Mouse (Mus musculus): Measurements from ENCODE around the gene Acad11. TPM values are rescaled to one million over a fixed set of nuclear protein-coding genes. Genes with fewer than 3 reads are reported as not detected.

The Acad11 gene
- 10.3 and 11.9 TPM in 2 replicates for polyA plus RNA-seq (2015; fragmentation: Nextera tagmentation; extraction: Ambion mirVana)

DNA sequence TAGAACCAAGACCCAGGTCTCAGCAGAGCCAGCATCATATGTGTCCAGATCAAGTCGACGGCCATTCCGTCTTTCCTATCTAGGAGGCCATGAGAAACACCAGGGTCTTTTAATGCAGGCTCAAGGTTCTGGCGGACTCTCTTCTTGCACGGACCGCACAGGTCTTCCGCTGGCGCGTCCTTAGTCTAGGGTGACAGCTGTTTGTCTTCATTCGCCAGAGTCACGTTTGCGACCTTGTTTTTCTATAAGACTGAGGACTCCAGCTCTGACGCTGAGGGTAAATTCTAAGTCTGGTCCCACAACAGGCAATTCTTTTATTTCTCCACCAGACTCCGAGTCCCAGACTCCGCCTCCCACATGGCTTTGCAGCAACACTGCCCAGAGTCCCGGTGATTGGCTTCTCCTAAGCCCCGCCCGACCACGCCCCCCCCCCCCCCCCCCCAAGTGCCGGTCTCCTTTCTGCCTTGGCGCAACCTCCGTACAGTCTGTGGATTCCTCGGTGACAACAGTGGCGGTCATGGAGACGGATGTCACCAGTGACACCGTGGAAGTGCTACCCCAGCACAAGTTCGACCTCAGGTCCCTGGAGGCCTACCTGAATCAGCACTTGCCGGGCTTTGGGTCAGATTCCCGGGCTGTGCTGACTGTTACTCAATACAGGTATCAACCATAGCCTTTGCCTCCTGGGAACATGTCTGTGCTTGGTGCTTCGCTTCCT lies at the start of gene Acad11:
Acad11 (plus strand) TSS at position 134 of the 718 bp plus-strand sequence.
- WGBS = under 1% methylated on average over 27 of the region's 30 CpGs
- Histone ChIP-seq H3K9me3 (replicated peaks) (no peaks in the 10 kb centered on the region), H3K27ac (peak within 1 kb of the TSS; percentile 78), H3K4me2 (peak within 1 kb of the TSS; percentile 78), H3K27me3 (no peaks in the 10 kb centered on the region), H3K4me1 (replicated peaks) (peaks cover 19% of the 10 kb centered on the region), H3K4me3 (peak within 1 kb of the TSS; percentile 84), H3K9ac (peak within 1 kb of the TSS; percentile 84), H3K36me3 (peaks cover 13% of the 10 kb centered on the region)
- ATAC-seq (replicated peaks; ENCODE audit: insufficient number of reproducible peaks, insufficient read depth, low FRiP score, low read depth) = peak; percentile 92

DNA sequence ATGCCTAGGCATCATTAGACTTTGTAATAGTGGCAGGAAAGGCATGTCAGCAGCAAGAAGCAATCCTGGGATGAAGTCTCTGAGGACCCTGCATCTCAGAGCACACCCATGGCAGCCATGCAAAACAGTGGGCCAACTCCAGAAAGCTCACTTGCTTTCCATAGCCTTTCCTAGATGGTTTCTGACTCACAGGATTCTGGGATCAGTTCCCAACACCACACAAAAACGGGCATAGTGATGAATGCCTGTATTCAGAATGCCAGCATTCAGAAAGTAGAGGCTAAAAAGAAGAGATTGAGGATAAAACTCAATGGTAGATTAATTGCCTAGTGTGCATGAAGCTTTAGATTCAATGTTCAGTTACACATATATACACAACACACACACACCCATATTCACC lies 48.7 kb upstream of the Acad11 start:
- H3K9me3 ChIP-seq (replicated peaks) = no peaks in the 10 kb centered on the region
- ATAC-seq (replicated peaks; ENCODE audit: insufficient number of reproducible peaks, insufficient read depth, low FRiP score, low read depth) = no peak
- H3K27me3 ChIP-seq = no peaks in the 10 kb centered on the region
- H3K4me3 ChIP-seq = no peak overlapping the region
- H3K36me3 ChIP-seq = peaks cover 62% of the 10 kb centered on the region
- H3K9ac ChIP-seq = no peak overlapping the region
- H3K27ac ChIP-seq = no peak overlapping the region
- H3K4me2 ChIP-seq = no peak overlapping the region
- H3K4me1 ChIP-seq (replicated peaks) = no peaks in the 10 kb centered on the region
- WGBS = 62% methylated on average over 1 of the region's 1 CpGs

DNA sequence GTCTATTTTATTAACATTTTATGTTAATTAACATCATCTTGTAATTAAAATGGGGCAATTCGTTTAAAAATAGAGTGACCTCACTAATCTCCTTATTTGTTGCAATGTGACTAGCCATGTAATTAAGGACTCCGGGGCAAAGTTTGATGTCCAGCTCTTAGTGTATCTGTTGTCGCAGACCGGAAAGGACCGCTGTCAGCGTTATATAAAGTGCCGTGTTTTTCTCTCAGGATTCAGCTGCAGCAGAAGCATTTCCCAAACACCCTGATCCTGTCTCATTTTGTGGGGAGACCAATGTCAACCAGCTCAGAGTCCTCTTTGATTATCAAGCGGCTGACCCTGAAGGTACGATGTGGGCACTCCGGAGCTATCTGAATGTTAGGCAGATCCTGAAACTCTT lies 42.2 kb upstream of the Acad11 start:
- 88% methylated on average over 10 of the region's 10 CpGs for WGBS
- Histone ChIP-seq H3K4me1 (replicated peaks) (no peaks in the 10 kb centered on the region), H3K4me3 (no peak overlapping the region), H3K9me3 (replicated peaks) (no peaks in the 10 kb centered on the region), H3K4me2 (no peak overlapping the region), H3K27me3 (no peaks in the 10 kb centered on the region), H3K36me3 (peaks cover 60% of the 10 kb centered on the region), H3K9ac (no peak overlapping the region), H3K27ac (no peak overlapping the region)
- no peak for ATAC-seq (replicated peaks; ENCODE audit: insufficient number of reproducible peaks, insufficient read depth, low FRiP score, low read depth)

DNA sequence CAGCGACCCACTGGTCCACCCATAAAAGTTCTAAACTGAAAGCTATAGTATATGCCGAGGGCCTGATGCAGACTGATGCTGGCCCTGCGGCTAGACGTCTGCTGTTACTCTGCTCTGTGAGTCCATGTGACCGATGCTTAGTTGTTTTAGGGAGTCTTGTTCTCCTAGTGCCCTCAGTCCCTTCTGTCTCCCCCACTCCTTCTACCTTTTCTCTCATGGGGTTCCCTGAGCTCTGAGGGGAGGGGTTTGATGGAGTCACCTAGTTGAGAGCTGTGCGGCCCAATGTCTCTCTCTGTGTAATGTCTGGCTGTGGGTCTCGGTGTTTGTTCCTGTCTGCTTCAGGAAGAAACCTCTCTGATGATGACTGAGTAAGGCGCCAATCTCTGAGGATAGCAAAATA lies 36.0 kb upstream of the Acad11 start:
- 95% methylated on average over 8 of the region's 8 CpGs for WGBS

DNA sequence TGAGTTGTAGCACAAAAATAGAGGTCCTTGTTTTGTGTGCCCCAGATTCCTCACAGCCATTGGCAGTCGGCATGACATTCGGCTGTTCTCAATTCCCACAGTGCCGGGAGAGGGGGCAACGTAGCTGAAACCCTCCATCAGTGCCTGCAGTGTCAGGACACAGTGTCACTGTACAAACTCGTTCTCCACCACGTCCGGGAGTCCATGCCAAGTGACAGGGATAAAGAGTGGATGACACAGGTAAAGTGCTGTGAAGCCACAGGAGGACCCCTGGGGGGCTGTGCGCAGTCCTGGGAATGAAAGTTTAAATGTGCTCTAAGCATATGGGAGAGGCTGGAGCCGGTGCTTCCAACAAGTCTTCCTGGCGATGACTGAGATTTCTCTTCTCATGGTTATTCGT lies 33.3 kb upstream of the Acad11 start:
- H3K4me1 ChIP-seq (replicated peaks) = no peaks in the 10 kb centered on the region
- no peak overlapping the region for H3K27ac ChIP-seq
- no peak overlapping the region for H3K9ac ChIP-seq
- no peak overlapping the region for H3K4me2 ChIP-seq
- H3K4me3 ChIP-seq = no peak overlapping the region
- WGBS = 87% methylated on average over 11 of the region's 11 CpGs
- H3K36me3 ChIP-seq = peaks cover 27% of the 10 kb centered on the region
- ATAC-seq (replicated peaks; ENCODE audit: insufficient number of reproducible peaks, insufficient read depth, low FRiP score, low read depth) = no peak
- no peaks in the 10 kb centered on the region for H3K9me3 ChIP-seq (replicated peaks)
- no peaks in the 10 kb centered on the region for H3K27me3 ChIP-seq

More for the DNA sequence above, 36.0 kb upstream of the Acad11 start:
- Histone ChIP-seq H3K27me3 (no peaks in the 10 kb centered on the region), H3K9ac (no peak overlapping the region), H3K9me3 (replicated peaks) (no peaks in the 10 kb centered on the region), H3K4me2 (no peak overlapping the region), H3K4me1 (replicated peaks) (no peaks in the 10 kb centered on the region), H3K36me3 (peaks cover 36% of the 10 kb centered on the region), H3K27ac (no peak overlapping the region), H3K4me3 (no peak overlapping the region)
- no peak for ATAC-seq (replicated peaks; ENCODE audit: insufficient number of reproducible peaks, insufficient read depth, low FRiP score, low read depth)

DNA sequence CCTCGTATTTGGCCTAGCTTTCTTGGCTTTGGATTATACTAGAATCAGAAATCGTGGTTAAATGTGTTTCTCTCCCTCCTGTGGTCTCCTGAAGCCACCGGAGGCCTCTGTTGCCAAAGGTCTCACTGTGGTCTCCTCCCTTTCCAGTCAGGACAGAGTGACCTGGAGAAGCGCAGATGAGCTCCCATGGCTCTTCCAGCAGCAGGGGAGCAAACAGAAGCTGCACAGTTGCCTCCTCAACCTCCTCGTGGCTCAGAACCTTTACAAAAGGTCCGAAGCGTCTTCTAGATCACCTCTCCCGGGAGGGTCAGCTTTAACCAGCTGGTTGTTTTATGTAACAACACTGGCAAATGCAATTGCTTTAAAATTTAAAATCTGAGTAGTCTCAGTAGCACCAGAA lies 28.9 kb upstream of the Acad11 start:
- Histone ChIP-seq H3K9ac (no peak overlapping the region), H3K27ac (no peak overlapping the region), H3K4me1 (replicated peaks) (0 out of 2 replicates have a peak, but pooled peaks cover 3% of the 10 kb centered on the region), H3K4me3 (no peak overlapping the region), H3K4me2 (no peak overlapping the region), H3K9me3 (replicated peaks) (no peaks in the 10 kb centered on the region), H3K27me3 (no peaks in the 10 kb centered on the region), H3K36me3 (peaks cover 17% of the 10 kb centered on the region; the same call in 1 of the 2 replicates)
- WGBS = 83% methylated on average over 8 of the region's 8 CpGs
- ATAC-seq (replicated peaks; ENCODE audit: insufficient number of reproducible peaks, insufficient read depth, low FRiP score, low read depth) = no peak

DNA sequence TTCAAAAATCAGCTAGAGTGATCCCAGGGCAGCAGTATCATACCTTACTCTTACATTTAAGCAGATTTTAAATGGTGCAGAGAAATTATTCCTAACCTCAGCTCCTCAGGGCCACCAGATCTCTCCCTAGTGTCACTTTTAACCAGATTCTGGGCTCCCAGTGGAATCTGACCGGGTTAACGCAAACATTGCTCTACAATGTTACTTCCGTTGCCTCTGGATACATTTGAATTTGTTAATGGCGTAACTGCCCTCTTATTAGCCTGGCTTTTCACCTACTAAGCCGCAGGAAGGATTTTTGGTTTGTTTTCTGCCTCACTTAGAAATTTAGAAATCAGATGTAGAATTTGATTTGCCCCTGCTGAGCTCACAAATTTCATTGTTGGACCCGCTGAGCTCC lies 28.5 kb upstream of the Acad11 start:
- H3K4me2 ChIP-seq = no peak overlapping the region
- H3K27me3 ChIP-seq = no peaks in the 10 kb centered on the region
- WGBS = 76% methylated on average over 6 of the region's 6 CpGs
- H3K4me3 ChIP-seq = no peak overlapping the region
- no peak for ATAC-seq (replicated peaks; ENCODE audit: insufficient number of reproducible peaks, insufficient read depth, low FRiP score, low read depth)
- 0 out of 2 replicates have a peak, but pooled peaks cover 3% of the 10 kb centered on the region for H3K4me1 ChIP-seq (replicated peaks)
- no peaks in the 10 kb centered on the region for H3K9me3 ChIP-seq (replicated peaks)
- H3K9ac ChIP-seq = no peak overlapping the region
- H3K36me3 ChIP-seq = peaks cover 17% of the 10 kb centered on the region; the same call in 1 of the 2 replicates
- no peak overlapping the region for H3K27ac ChIP-seq

DNA sequence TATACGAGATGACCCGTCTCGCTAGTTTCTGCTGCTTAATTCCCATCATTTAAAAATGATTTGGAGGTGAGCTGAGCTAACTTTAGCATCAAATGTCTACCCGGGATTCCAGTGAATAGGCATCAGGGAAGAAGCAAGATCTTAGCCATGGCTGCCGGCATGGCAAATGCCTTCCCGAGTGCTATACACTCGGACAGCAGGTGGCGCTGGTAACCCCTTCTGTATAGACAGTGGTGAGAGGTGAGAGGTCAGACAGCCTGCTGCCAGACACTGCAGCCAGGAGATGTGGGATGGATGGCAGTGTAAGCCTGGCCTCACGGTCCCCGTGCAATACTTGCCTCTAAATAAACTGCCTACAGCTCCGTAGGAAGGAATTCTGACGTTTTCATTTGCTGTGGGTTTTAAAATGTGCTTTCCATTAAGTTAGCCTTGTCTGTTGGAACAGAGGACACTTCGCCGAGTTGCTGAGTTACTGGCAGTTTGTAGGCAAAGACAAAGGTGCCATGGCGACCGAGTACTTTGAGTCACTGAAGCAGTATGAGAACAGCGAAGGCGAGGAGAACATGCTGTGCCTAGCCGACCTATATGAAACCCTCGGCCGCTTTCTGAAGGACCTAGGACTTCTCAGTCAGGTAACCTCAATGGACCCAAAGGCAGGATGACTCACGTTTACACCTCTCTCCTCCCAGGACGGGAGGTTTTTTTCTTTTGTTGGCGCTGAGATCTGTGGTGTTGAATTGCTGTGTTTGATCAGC lies 27.7 kb upstream of the Acad11 start:
- no peaks in the 10 kb centered on the region for H3K27me3 ChIP-seq
- H3K9me3 ChIP-seq (replicated peaks) = no peaks in the 10 kb centered on the region
- H3K4me1 ChIP-seq (replicated peaks) = 0 out of 2 replicates have a peak, but pooled peaks cover 3% of the 10 kb centered on the region
- H3K27ac ChIP-seq = no peak overlapping the region
- 52% methylated on average over 24 of the region's 24 CpGs for WGBS
- H3K36me3 ChIP-seq = peaks cover 17% of the 10 kb centered on the region; the same call in 1 of the 2 replicates
- no peak overlapping the region for H3K4me2 ChIP-seq
- no peak overlapping the region for H3K9ac ChIP-seq
- no peak overlapping the region for H3K4me3 ChIP-seq
- 0 out of 2 replicates have a peak, but pooled peaks have one; percentile 43 for ATAC-seq (replicated peaks; ENCODE audit: insufficient number of reproducible peaks, insufficient read depth, low FRiP score, low read depth)

DNA sequence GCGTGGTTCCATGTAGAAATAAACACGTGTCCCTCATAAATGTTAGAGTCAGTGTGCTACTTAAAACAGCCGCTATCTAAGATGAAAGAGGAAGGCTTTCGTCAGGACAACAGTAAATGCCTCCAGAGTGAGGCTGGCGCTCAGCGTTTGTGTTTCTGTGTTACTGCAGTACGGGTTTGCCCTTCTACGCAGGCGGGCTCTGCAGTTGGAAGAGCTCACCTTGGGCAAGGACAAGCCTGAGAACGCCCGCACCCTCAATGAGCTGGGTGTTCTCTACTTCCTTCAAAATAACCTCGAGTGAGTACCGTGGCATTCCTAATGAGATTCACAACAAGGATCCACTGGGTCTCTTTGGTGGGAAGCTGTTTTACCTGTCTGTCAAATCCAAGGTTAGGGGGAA lies 24.9 kb upstream of the Acad11 start:
- no peak overlapping the region for H3K9ac ChIP-seq
- no peak overlapping the region for H3K4me2 ChIP-seq
- peak overlapping the region; percentile 10; the same call in 1 of the 2 replicates for H3K27ac ChIP-seq
- H3K36me3 ChIP-seq = peaks cover 15% of the 10 kb centered on the region; the same call in 1 of the 2 replicates
- no peak overlapping the region for H3K4me3 ChIP-seq
- no peak for ATAC-seq (replicated peaks; ENCODE audit: insufficient number of reproducible peaks, insufficient read depth, low FRiP score, low read depth)
- WGBS = 74% methylated on average over 13 of the region's 13 CpGs
- 0 out of 2 replicates have a peak, but pooled peaks cover 3% of the 10 kb centered on the region for H3K4me1 ChIP-seq (replicated peaks)
- H3K27me3 ChIP-seq = no peaks in the 10 kb centered on the region
- no peaks in the 10 kb centered on the region for H3K9me3 ChIP-seq (replicated peaks)

DNA sequence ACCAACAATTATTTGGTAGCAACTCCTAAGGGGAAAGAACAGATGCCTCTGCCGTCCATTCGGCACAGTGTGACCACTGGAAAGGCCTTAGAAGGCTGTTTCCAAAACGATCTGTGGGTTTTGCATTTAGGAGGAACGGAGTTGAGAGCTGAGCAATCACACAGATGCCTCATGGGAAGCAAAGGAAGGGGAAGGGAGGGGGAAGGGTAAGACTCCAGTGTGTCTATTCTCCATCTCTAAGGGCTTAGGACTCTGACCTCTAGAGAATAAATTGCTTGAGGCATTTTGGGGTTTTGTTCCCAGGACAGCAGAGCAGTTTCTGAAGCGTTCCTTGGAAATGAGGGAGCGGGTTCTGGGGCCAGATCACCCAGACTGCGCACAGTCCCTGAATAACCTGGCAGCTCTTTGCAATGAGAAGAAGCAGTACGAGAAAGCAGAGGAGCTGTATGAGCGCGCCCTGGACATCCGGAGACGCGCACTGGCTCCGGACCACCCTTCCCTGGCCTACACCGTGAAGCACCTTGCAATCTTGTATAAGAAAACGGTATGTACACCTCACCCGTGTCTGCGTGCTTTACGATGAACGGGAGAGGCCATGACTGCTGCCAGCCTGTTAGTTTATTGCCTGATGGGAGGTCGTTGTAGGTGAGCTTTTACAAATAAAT lies 24.0 kb upstream of the Acad11 start:
- H3K27me3 ChIP-seq = no peaks in the 10 kb centered on the region
- no peak for ATAC-seq (replicated peaks; ENCODE audit: insufficient number of reproducible peaks, insufficient read depth, low FRiP score, low read depth)
- no peak overlapping the region for H3K27ac ChIP-seq
- H3K4me3 ChIP-seq = no peak overlapping the region
- H3K4me1 ChIP-seq (replicated peaks) = 0 out of 2 replicates have a peak, but pooled peaks cover 3% of the 10 kb centered on the region
- no peak overlapping the region for H3K4me2 ChIP-seq
- peaks cover 15% of the 10 kb centered on the region; the same call in 1 of the 2 replicates for H3K36me3 ChIP-seq
- H3K9me3 ChIP-seq (replicated peaks) = no peaks in the 10 kb centered on the region
- H3K9ac ChIP-seq = no peak overlapping the region
- WGBS = 92% methylated on average over 21 of the region's 21 CpGs

DNA sequence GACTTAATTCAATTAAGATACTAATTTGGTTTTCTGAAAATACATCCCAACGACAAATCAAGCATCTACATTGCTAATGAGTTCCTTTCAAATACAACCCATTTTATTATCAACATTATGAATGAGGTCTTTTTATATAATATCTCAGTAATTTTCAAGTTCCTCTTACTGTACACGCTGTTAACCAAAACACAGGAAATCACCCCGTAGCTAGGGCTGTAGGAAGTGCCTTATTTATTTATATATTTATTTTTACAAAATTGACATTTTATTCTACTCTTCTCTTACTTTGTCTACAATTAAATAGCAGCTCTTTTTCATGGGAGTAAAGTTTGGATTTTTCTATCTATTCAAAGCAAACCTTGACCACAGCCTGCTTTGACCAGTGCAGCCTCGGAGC lies 23.4 kb upstream of the Acad11 start:
- H3K4me1 ChIP-seq (replicated peaks) = 0 out of 2 replicates have a peak, but pooled peaks cover 3% of the 10 kb centered on the region
- no peak overlapping the region for H3K4me3 ChIP-seq
- no peak overlapping the region for H3K4me2 ChIP-seq
- H3K36me3 ChIP-seq = peaks cover 15% of the 10 kb centered on the region; the same call in 1 of the 2 replicates
- H3K9ac ChIP-seq = no peak overlapping the region
- WGBS = 81% methylated on average over 4 of the region's 4 CpGs
- no peak overlapping the region for H3K27ac ChIP-seq
- no peak for ATAC-seq (replicated peaks; ENCODE audit: insufficient number of reproducible peaks, insufficient read depth, low FRiP score, low read depth)
- H3K27me3 ChIP-seq = no peaks in the 10 kb centered on the region
- H3K9me3 ChIP-seq (replicated peaks) = no peaks in the 10 kb centered on the region

All from heart, embryonic 15.5 days (tissue).